Mouse (Mus musculus) testis, adult 2 months (tissue): ENCODE measurements around the gene Plxnc1. TPM values are rescaled to one million over a fixed set of nuclear protein-coding genes. Genes with fewer than 3 reads are reported as not detected.

Experiments used
- H3K27ac ChIP-seq: fragments of 200-500 bp; 2 replicates; pipeline ENCODE4 v1.5.1; 2012; ENCODE audit warnings: low read depth, low read length; ENCODE audit not compliant: control insufficient read depth, insufficient read depth
- H3K27me3 ChIP-seq: fragments of 200-500 bp; 2 replicates; pipeline ENCODE4 v1.6.1; 2012; ENCODE audit warnings: mild to moderate bottlenecking, low read length, moderate library complexity; ENCODE audit not compliant: control insufficient read depth, insufficient read depth
- H3K36me3 ChIP-seq: fragments of 200-500 bp; 2 replicates; pipeline ENCODE4 v1.6.1; 2012; ENCODE audit warnings: mild to moderate bottlenecking, low read length; ENCODE audit not compliant: control insufficient read depth, insufficient read depth
- H3K4me1 ChIP-seq: fragments of 200-500 bp; 2 replicates; pipeline ENCODE4 v1.6.1; 2012; ENCODE audit warnings: low read length; ENCODE audit not compliant: control insufficient read depth, insufficient read depth
- H3K4me3 ChIP-seq: fragments of 200-500 bp; 2 replicates; pipeline ENCODE4 v1.5.1; 2012; ENCODE audit warnings: low read depth, mild to moderate bottlenecking, low read length, moderate library complexity, mixed read lengths; ENCODE audit not compliant: control insufficient read depth
- CTCF ChIP-seq: fragments of 200-500 bp; IDR thresholded peaks from 2 replicates; pipeline ENCODE4 v1.5.1; 2012; ENCODE audit warnings: low read depth, mild to moderate bottlenecking, inconsistent platforms, low read length, moderate library complexity; ENCODE audit not compliant: control insufficient read depth, insufficient read depth, insufficient replicate concordance
- POLR2A ChIP-seq: fragments of 200-500 bp; IDR thresholded peaks from 2 replicates; pipeline ENCODE4 v1.6.1; 2012; ENCODE audit warnings: low read depth, mild to moderate bottlenecking, inconsistent platforms, low read length, moderate library complexity; ENCODE audit not compliant: control insufficient read depth
- polyA plus RNA-seq: library from polyadenylated mRNA; depleted of rRNA; stranded (reverse); fragments of >200 nt; gene quantifications from 2 replicates; pipeline ENCODE4 v1.2.3, GENCODE M21; 2012

Plxnc1 gene
- polyA plus RNA-seq, 1 experiment = 4.0 TPM

- TF ChIP-seq POLR2A (no peak), CTCF (no peak)
- Histone ChIP-seq H3K27ac (no peak overlapping the region), H3K27me3 (no peaks in the 10 kb centered on the region), H3K4me1 (peaks cover 19% of the 10 kb centered on the region), H3K36me3 (no peaks in the 10 kb centered on the region), H3K4me3 (no peak overlapping the region)
Observed at GRCm38 (mm10) chr10:94947915-94948675, 3.5 kb upstream of the Plxnc1 start.

- Histone ChIP-seq H3K4me1 (peaks cover 19% of the 10 kb centered on the region), H3K36me3 (no peaks in the 10 kb centered on the region), H3K4me3 (no peak overlapping the region), H3K27me3 (no peaks in the 10 kb centered on the region), H3K27ac (no peak overlapping the region)
- no peak for TF ChIP-seq POLR2A
- no peak for TF ChIP-seq CTCF
Observed at GRCm38 (mm10) chr10:94947386-94947785, 2.8 kb upstream of the Plxnc1 start.

- H3K27me3 ChIP-seq = no peaks in the 10 kb centered on the region
- TF ChIP-seq CTCF = no peak
- peaks cover 11% of the 10 kb centered on the region for H3K4me1 ChIP-seq
- peak overlapping the region; percentile 37 for H3K4me3 ChIP-seq
- no peak overlapping the region for H3K27ac ChIP-seq
- no peaks in the 10 kb centered on the region for H3K36me3 ChIP-seq
Observed at GRCm38 (mm10) chr10:94945206-94945711, 624 bp upstream of the Plxnc1 start.

DNA sequence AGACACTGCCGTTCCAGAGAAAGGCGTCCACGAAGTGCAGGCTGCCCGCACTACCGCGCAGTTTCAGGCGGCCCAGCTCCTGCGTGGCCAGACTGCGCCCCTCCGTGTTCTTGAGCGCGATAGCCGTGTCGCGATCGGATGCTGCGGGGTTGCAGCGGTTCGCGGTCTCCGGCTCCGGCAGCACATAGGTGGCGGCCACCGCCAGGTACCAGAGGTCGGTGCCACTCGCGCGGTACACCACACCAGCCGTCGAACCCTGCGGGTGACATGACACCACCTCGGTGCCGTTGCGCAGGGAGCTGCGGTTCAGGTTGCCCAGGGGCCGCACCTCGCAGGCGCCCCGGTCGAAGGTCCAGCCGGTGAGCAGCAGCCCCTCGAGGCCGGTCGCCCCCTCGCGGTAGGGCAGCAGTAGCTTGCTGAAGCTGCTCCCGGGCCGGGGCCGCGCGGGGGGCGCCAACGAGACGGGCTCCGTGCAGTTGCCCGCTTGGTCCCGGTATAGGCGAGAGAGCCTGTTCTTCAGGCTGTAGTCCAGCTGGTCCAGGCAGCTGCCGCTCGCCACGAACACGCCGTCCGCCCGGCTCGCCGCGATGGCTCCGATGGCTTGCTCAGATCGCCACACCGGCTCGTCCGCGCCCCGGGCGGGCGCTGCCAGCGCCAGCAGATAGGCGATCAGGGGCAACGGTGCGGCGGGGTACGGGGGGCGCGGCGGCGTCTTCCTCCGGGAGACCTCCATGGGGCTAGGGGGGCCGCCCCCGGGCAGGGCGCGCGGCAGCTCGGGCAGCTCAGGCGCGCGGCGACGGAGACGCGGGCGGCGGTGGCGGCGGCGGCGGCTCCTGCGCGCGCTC is 567 bp downstream of the Plxnc1 start:
- TF ChIP-seq CTCF = no peak
- TF ChIP-seq POLR2A = no peak
- H3K27me3 ChIP-seq = no peaks in the 10 kb centered on the region
- H3K27ac ChIP-seq = peak overlapping the region; percentile 61
- peaks cover 11% of the 10 kb centered on the region for H3K4me1 ChIP-seq
- no peaks in the 10 kb centered on the region for H3K36me3 ChIP-seq
- H3K4me3 ChIP-seq = peak overlapping the region; percentile 53

- H3K27ac ChIP-seq = peak overlapping the region; percentile 61
- no peaks in the 10 kb centered on the region for H3K27me3 ChIP-seq
- peak overlapping the region; percentile 53 for H3K4me3 ChIP-seq
- no peak for TF ChIP-seq CTCF
- TF ChIP-seq POLR2A = no peak
- no peaks in the 10 kb centered on the region for H3K36me3 ChIP-seq
- peaks cover 11% of the 10 kb centered on the region for H3K4me1 ChIP-seq
Observed at GRCm38 (mm10) chr10:94943401-94943845, 1.2 kb downstream of the Plxnc1 start.

- H3K27ac ChIP-seq = no peak overlapping the region
- TF ChIP-seq POLR2A = no peak
- no peak for TF ChIP-seq CTCF
- no peaks in the 10 kb centered on the region for H3K36me3 ChIP-seq
- H3K27me3 ChIP-seq = no peaks in the 10 kb centered on the region
- peak overlapping the region; percentile 44 for H3K4me3 ChIP-seq
- peaks cover 11% of the 10 kb centered on the region for H3K4me1 ChIP-seq
Observed at GRCm38 (mm10) chr10:94942449-94943041, 2.1 kb downstream of the Plxnc1 start.

DNA sequence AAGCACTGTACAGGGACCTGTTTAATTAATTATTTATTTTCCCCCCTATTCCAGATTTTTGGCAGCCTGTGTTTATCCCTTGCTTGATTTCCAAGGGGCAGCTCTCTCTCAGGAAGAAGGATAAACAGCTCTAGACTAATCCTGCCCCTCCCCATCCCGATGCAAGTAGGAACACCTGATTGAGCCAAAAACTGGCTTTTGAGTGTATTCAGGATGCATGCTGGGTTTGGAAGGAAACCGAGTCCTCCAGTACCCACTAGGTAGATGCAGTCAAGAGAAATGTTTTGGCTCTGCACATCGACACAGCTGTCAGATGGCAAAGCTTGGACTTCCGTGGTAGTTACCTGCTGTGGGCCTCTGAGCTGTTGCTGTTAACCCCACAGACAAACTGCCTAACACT is 3.1 kb downstream of the Plxnc1 start:
- no peaks in the 10 kb centered on the region for H3K36me3 ChIP-seq
- H3K4me3 ChIP-seq = no peak overlapping the region
- H3K27ac ChIP-seq = no peak overlapping the region
- no peaks in the 10 kb centered on the region for H3K27me3 ChIP-seq
- peaks cover 11% of the 10 kb centered on the region for H3K4me1 ChIP-seq
- TF ChIP-seq POLR2A = no peak
- TF ChIP-seq CTCF = no peak
